Mouse (Mus musculus): ENCODE measurements at regions not wholly inside any gene's neighbourhood (a gene's known extent, or its start where the extent isn't known, plus 50 kb on each side); places are given as distances from the start of the nearest gene placed in this dataset.
A peak's percentile ranks its signal among the peaks of the same experiment; 100 is the strongest.

DNA sequence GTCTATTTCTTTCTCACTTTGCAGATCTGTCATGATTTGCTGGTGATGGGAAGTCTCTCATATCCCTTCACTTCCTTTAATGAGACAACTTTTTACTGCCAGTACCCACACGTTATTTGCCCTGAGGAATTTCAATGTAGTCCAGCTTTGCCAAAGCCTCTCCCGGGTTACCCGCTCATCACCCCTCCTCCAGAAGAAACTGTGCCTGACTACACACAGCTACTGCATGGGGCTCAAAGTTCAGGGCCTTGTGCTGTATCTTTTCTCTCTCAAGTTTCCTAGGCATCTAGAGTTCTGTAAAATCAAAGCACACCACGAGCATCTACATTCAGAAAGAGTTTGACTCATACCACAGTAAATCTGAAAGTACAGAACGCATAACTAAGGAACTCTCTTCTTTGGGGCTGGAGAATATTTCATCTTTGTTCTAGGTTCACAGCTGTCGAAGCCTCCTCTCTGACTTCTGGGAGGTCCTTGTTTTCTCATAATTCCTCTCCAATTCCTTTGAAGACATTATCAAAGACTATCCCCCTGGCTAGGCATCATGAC lies 328.4 kb upstream of the Tmc3 start:
- Histone ChIP-seq H3K27me3 (replicated peaks; ENCODE audit: insufficient read depth, low read length) (no peaks in the 10 kb centered on the region), H3K4me1 (ENCODE audit: insufficient read depth, low read depth, low read length) (no peaks in the 10 kb centered on the region), H3K9ac (replicated peaks; ENCODE audit: low read depth) (no peak overlapping the region), H3K27ac (ENCODE audit: low read length) (no peak overlapping the region), H3K4me3 (ENCODE audit: low read depth, low read length) (no peak overlapping the region), H3K9me3 (ENCODE audit: low read length) (no peaks in the 10 kb centered on the region), H3K4me2 (replicated peaks; ENCODE audit: low read depth, low read length) (no peak overlapping the region), H3K36me3 (ENCODE audit: insufficient read depth, low read length) (no peaks in the 10 kb centered on the region)
- WGBS = 64% methylated on average over 6 of the region's 6 CpGs
- no peak for DNase-seq (ENCODE audit: low spot score)
- TF ChIP-seq CTCF (IDR thresholded peaks at IDR 0.05) (no peak), EP300 (IDR thresholded peaks at IDR 0.05) (no peak)
- ATAC-seq = no peak

GRCm38 (mm10) chr7:83258363-83258916 lies 326.3 kb upstream of the Tmc3 start:
- H3K36me3 ChIP-seq (ENCODE audit: insufficient read depth, low read length) = no peaks in the 10 kb centered on the region
- H3K4me3 ChIP-seq (ENCODE audit: low read depth, low read length) = no peak overlapping the region
- no peak overlapping the region for H3K4me2 ChIP-seq (replicated peaks; ENCODE audit: low read depth, low read length)
- TF ChIP-seq CTCF (IDR thresholded peaks at IDR 0.05) = no peak
- TF ChIP-seq EP300 (IDR thresholded peaks at IDR 0.05) = no peak
- H3K27ac ChIP-seq (ENCODE audit: low read length) = no peak overlapping the region
- H3K27me3 ChIP-seq (replicated peaks; ENCODE audit: insufficient read depth, low read length) = no peaks in the 10 kb centered on the region
- no peak overlapping the region for H3K9ac ChIP-seq (replicated peaks; ENCODE audit: low read depth)
- no peak for DNase-seq (ENCODE audit: low spot score)
- H3K9me3 ChIP-seq (ENCODE audit: low read length) = no peaks in the 10 kb centered on the region
- ATAC-seq = no peak
- H3K4me1 ChIP-seq (ENCODE audit: insufficient read depth, low read depth, low read length) = no peaks in the 10 kb centered on the region
- WGBS = 75% methylated on average over 2 of the region's 2 CpGs

- DNase-seq (ENCODE audit: low spot score) (no peak), ATAC-seq (no peak)
- TF ChIP-seq CTCF (IDR thresholded peaks at IDR 0.05) (no peak), EP300 (IDR thresholded peaks at IDR 0.05) (no peak)
- no peak overlapping the region for H3K9ac ChIP-seq (replicated peaks; ENCODE audit: low read depth)
- H3K4me1 ChIP-seq (ENCODE audit: insufficient read depth, low read depth, low read length) = no peaks in the 10 kb centered on the region
- no peaks in the 10 kb centered on the region for H3K27me3 ChIP-seq (replicated peaks; ENCODE audit: insufficient read depth, low read length)
- H3K4me2 ChIP-seq (replicated peaks; ENCODE audit: low read depth, low read length) = no peak overlapping the region
- H3K27ac ChIP-seq (ENCODE audit: low read length) = no peak overlapping the region
- no peaks in the 10 kb centered on the region for H3K36me3 ChIP-seq (ENCODE audit: insufficient read depth, low read length)
- H3K4me3 ChIP-seq (ENCODE audit: low read depth, low read length) = no peak overlapping the region
- H3K9me3 ChIP-seq (ENCODE audit: low read length) = no peaks in the 10 kb centered on the region
Observed at GRCm38 (mm10) chr7:83261489-83261888, 323.2 kb upstream of the Tmc3 start.

DNA sequence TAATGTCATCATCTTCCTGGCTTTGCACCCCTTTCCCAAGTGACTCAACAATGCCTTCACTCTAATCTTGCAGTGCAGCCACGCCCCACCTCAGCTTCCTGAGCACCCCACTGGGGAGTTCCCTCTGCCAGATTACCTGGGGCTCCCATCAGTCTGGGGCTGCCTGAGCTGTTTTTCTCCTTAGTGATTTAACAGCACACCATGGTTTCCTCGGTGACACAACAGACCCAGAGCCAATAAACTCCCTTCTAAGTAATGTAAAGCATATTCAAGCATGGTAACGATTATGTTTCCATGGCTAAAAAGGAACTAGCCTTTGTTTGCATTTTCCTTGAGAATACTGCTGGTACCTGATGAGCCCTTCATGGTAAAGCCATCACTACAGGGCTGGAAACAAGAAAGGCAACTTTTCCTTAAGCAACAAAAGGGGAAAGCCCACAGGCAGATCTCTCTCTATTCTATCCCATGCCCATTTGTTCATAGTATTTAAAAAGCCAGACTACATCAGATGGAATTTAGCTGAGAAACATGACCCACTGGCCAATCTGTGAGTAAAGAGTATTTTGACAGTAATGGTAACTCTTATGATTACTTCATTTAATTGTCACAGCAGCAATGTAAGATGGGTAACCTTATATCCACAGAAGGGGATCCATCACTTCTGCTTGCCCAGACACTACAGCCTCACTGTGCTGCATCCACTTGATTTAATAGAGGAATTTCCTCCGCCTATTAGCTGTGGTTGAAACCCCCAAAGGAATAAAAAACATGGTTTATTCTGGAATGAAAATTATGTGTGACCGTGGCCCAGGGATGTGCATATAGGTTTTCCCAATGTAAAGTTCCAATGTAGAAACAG lies 294.6 kb upstream of the Tmc3 start:
- Histone ChIP-seq H3K9me3 (ENCODE audit: low read length) (no peaks in the 10 kb centered on the region), H3K27ac (ENCODE audit: low read length) (no peak overlapping the region), H3K4me2 (replicated peaks; ENCODE audit: low read depth, low read length) (no peak overlapping the region), H3K36me3 (ENCODE audit: insufficient read depth, low read length) (no peaks in the 10 kb centered on the region), H3K9ac (replicated peaks; ENCODE audit: low read depth) (no peak overlapping the region), H3K4me1 (ENCODE audit: insufficient read depth, low read depth, low read length) (no peaks in the 10 kb centered on the region), H3K4me3 (ENCODE audit: low read depth, low read length) (no peak overlapping the region), H3K27me3 (replicated peaks; ENCODE audit: insufficient read depth, low read length) (no peaks in the 10 kb centered on the region)
- 40% methylated on average over 5 of the region's 5 CpGs for WGBS
- DNase-seq (ENCODE audit: low spot score) (no peak), ATAC-seq (no peak)
- TF ChIP-seq EP300 (IDR thresholded peaks at IDR 0.05) = no peak
- TF ChIP-seq CTCF (IDR thresholded peaks at IDR 0.05) = no peak

- no peak overlapping the region for H3K9ac ChIP-seq (replicated peaks; ENCODE audit: low read depth)
- H3K4me2 ChIP-seq (replicated peaks; ENCODE audit: low read depth, low read length) = no peak overlapping the region
- no peak for DNase-seq (ENCODE audit: low spot score)
- no peaks in the 10 kb centered on the region for H3K36me3 ChIP-seq (ENCODE audit: insufficient read depth, low read length)
- H3K27me3 ChIP-seq (replicated peaks; ENCODE audit: insufficient read depth, low read length) = no peaks in the 10 kb centered on the region
- no peaks in the 10 kb centered on the region; the same call in 1 of the 2 replicates for H3K9me3 ChIP-seq (ENCODE audit: low read length)
- no peak overlapping the region for H3K27ac ChIP-seq (ENCODE audit: low read length)
- no peak overlapping the region for H3K4me3 ChIP-seq (ENCODE audit: low read depth, low read length)
- no peak for ATAC-seq
- no peak for TF ChIP-seq EP300 (IDR thresholded peaks at IDR 0.05)
- TF ChIP-seq CTCF (IDR thresholded peaks at IDR 0.05) = no peak
- 32% methylated on average over 1 of the region's 1 CpGs for WGBS
- H3K4me1 ChIP-seq (ENCODE audit: insufficient read depth, low read depth, low read length) = no peaks in the 10 kb centered on the region
Observed at GRCm38 (mm10) chr7:83307112-83307511, 277.6 kb upstream of the Tmc3 start.

- TF ChIP-seq CTCF (IDR thresholded peaks at IDR 0.05) (no peak), EP300 (IDR thresholded peaks at IDR 0.05) (0 out of 2 replicates have a peak, but pooled peaks have one; percentile 4)
- Histone ChIP-seq H3K9me3 (ENCODE audit: low read length) (no peaks in the 10 kb centered on the region; the same call in 1 of the 2 replicates), H3K9ac (replicated peaks; ENCODE audit: low read depth) (no peak overlapping the region), H3K4me3 (ENCODE audit: low read depth, low read length) (no peak overlapping the region), H3K36me3 (ENCODE audit: insufficient read depth, low read length) (no peaks in the 10 kb centered on the region), H3K27me3 (replicated peaks; ENCODE audit: insufficient read depth, low read length) (no peaks in the 10 kb centered on the region), H3K27ac (ENCODE audit: low read length) (no peak overlapping the region), H3K4me1 (ENCODE audit: insufficient read depth, low read depth, low read length) (no peaks in the 10 kb centered on the region), H3K4me2 (replicated peaks; ENCODE audit: low read depth, low read length) (no peak overlapping the region)
- ATAC-seq (peak; percentile 71), DNase-seq (ENCODE audit: low spot score) (peak; percentile 27)
- WGBS = 34% methylated on average over 4 of the region's 4 CpGs
Observed at GRCm38 (mm10) chr7:83312172-83312571, 272.6 kb upstream of the Tmc3 start.
